Mouse (Mus musculus) CH12.LX (cell line): Measurements from ENCODE around the gene Pus10.

Source experiments
- CHD1 ChIP-seq: IDR thresholded peaks from 2 replicates; pipeline ENCODE4 v1.6.1; 2012; ENCODE audit warnings: low read depth, low read length, improper control_type of control experiment, inconsistent platforms
- CTCF ChIP-seq, 2 experiments: IDR thresholded peaks in 1 of 2; conservative IDR thresholded peaks in 1 of 2; 2 replicates each; pipeline ENCODE4 v1.5.1; 2011 to 2012; ENCODE audit warnings: low read depth in 2 of 2, low read length in 2 of 2, improper control_type of control experiment in 1 of 2, inconsistent platforms in 1 of 2, mild to moderate bottlenecking in 1 of 2, moderate library complexity in 1 of 2
- E2F4 ChIP-seq: IDR thresholded peaks from 2 replicates; pipeline ENCODE4 v1.6.1; 2011; ENCODE audit warnings: low read depth, low read length, improper control_type of control experiment; ENCODE audit not compliant: insufficient replicate concordance
- ELF1 ChIP-seq: IDR thresholded peaks from 2 replicates; pipeline ENCODE4 v1.6.1; 2014; ENCODE audit warnings: low read depth, mild to moderate bottlenecking, inconsistent platforms, low read length, improper control_type of control experiment
- ETS1 ChIP-seq: conservative IDR thresholded peaks from 2 replicates; pipeline ENCODE4 v1.6.1; 2012; ENCODE audit warnings: low read depth, mild to moderate bottlenecking, inconsistent platforms, low read length, improper control_type of control experiment, moderate library complexity
- JUND ChIP-seq: conservative IDR thresholded peaks from 2 replicates; pipeline ENCODE4 v1.6.1; 2011; ENCODE audit warnings: low read depth, low read length, improper control_type of control experiment
- MAFK ChIP-seq: IDR thresholded peaks from 2 replicates; pipeline ENCODE4 v1.6.1; 2011; ENCODE audit warnings: low read length, improper control_type of control experiment; ENCODE audit not compliant: insufficient replicate concordance
- NELFE ChIP-seq: IDR thresholded peaks from 2 replicates; pipeline ENCODE4 v1.6.1; 2011; ENCODE audit warnings: low read depth, low read length, improper control_type of control experiment
- POLR2A ChIP-seq: IDR thresholded peaks from 2 replicates; pipeline ENCODE4 v1.6.1; 2011; ENCODE audit warnings: low read depth, mild to moderate bottlenecking, improper control_type of control experiment, low read length
- POLR2AphosphoS2 ChIP-seq: IDR thresholded peaks from 2 replicates; pipeline ENCODE4 v1.6.1; 2011; ENCODE audit warnings: low read depth, low read length, improper control_type of control experiment
- RAD21 ChIP-seq: IDR thresholded peaks from 2 replicates; pipeline ENCODE4 v1.6.1; 2011; ENCODE audit warnings: low read depth, mild to moderate bottlenecking, low read length, improper control_type of control experiment, moderate library complexity
- TCF12 ChIP-seq: IDR thresholded peaks from 2 replicates; pipeline ENCODE4 v1.6.1; 2014; ENCODE audit warnings: low read depth, mild to moderate bottlenecking, inconsistent platforms, low read length, improper control_type of control experiment
- USF1 ChIP-seq: IDR thresholded peaks from 2 replicates; pipeline ENCODE4 v1.6.1; 2014; ENCODE audit warnings: low read depth, mild to moderate bottlenecking, inconsistent platforms, low read length, improper control_type of control experiment
- ZNF384 ChIP-seq: IDR thresholded peaks from 2 replicates; pipeline ENCODE4 v1.6.1; 2012; ENCODE audit warnings: low read depth, low read length, improper control_type of control experiment, inconsistent platforms

GRCm38 (mm10) chr11:23665798-23666501 lies 476 bp downstream of the Pus10 start, which contains the start of gene Pex13:
- TF ChIP-seq CTCF (conservative IDR thresholded peaks at IDR 0.05 in 1 of 2, IDR thresholded peaks at IDR 0.05 in 1 of 2; ENCODE audit: low read depth in 2 of 2, low read length in 2 of 2) (no peak), POLR2A (peak; percentile 79), NELFE (peak; percentile 89), ETS1 (peak; percentile 41; the same call in 1 of the 2 replicates), TCF12 (peak; percentile 86), POLR2AphosphoS2 (peak; percentile 20; the same call in 1 of the 2 replicates), ZNF384 (no peak), E2F4 (peak; percentile 83; the same call in 1 of the 2 replicates), MAFK (0 out of 2 replicates have a peak, but pooled peaks have one; percentile 38), RAD21 (no peak), ELF1 (peak; percentile 76), JUND (no peak), CHD1 (peak; percentile 95), USF1 (no peak)
